Mouse (Mus musculus): ENCODE measurements around the gene Nfia. TPM values are rescaled to one million over a fixed set of nuclear protein-coding genes. Genes with fewer than 3 reads are reported as not detected.

The Nfia gene
- polyA plus RNA-seq, 1 experiment, result 0.09 TPM

GRCm38 (mm10) chr4:97776388-97777080, 4.0 kb downstream of the Nfia start:
- no peak for TF ChIP-seq GATA1 (IDR thresholded peaks at IDR 0.05; ENCODE audit: low read length)

DNA sequence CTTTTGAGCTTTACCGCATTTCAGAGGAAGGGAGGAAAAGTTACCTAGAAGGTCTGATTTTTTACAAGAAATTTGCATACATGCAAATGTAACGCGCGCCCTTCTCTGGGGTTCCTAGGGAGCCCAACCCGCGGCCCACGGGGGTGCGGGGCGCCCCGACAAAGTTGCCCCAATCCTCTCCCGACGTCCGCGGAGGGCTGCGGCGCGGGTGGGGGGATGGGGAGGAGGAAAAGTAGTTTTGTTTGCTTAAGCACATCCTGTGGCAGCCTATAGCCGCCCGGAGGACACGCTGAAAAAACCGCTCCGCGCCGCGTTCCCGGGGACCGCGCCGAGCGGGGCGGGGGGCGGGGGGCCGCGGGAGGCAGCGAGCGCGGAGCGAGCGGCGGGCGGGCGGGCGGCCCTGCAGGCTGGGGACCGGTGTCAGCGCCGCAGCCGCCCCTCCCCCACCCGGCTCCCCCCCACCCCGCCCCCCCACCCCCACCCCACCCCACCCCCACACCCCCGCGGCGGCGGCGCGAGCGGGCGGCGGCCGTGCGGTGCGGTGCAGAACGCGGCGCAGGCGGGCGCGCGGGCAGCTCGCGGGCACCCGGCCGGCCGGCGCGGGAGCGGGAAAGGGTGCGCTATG, 4.7 kb downstream of the Nfia start:
- TF ChIP-seq GATA1 (IDR thresholded peaks at IDR 0.05; ENCODE audit: low read length), result no peak

DNA sequence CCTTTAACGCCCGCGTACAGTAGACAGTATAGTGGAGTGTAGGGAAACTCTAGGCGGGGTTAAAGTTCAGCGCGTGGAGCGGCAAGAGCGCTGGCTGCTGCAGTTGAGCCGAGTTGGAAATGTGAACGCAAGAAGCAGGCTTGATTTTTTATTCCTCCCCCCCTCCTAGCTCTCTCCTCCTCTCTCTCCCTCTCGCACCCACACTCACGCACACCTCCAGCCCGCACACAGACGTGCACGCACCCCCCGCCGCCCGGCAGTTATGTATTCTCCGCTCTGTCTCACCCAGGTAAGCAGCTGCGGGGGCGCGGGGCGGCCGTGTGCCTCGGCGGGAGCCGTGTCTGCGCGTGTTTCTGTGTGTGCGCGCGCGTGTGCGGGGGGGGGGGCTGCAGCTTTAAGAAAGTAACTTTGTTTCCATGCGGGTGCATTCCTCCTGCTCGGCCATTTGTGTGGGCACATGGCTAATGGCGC, 5.2 kb downstream of the Nfia start, which contains the start of gene E130114P18Rik:
Gene E130114P18Rik (minus strand): TSS at position 373 of the 471 bp plus-strand sequence.
- no peak for TF ChIP-seq GATA1 (IDR thresholded peaks at IDR 0.05; ENCODE audit: low read length)

DNA sequence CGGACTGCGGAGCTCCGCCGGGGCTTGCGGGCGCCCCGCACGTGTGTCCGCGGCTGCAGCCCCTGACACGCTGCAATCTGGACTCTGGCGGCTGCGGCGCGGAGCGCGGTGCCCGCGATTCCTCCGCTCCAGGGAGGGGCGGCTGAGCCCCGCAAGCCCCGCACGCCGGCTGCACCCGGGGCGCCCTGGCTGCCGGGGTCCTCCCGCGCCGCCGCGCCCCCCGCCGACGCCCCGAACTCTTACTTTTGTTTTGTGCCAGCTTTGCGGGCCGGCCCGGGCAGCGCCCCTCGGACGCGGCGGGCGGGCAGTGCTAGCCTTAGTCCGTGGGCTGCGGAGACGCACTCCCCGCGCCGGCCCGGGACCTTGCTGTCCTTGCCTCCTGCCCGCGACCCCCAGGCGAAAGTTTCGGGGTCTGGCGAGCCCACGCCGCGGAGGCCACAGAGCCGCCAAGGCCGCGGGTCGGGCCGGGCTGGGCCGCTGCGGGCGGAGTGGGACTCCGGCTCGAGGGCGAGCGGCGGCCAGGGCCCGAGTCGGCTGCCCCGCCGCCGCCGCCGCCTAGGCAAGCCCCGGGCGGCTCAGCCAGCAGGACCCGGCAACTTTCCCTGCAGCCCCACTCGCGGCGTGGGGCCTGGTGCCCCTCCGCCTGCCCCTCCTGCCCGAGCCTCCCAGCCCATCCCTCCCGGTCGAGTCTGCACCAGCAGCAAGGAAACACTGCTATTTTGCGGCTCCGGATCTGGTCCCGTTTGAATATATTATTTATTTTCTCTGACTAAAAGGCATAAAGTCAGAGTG, 5.9 kb downstream of the Nfia start:
- TF ChIP-seq GATA1 (IDR thresholded peaks at IDR 0.05; ENCODE audit: low read length), result no peak

- no peak for TF ChIP-seq GATA1 (IDR thresholded peaks at IDR 0.05; ENCODE audit: low read length)
Observed at GRCm38 (mm10) chr4:97779003-97779930, 6.7 kb downstream of the Nfia start.

DNA sequence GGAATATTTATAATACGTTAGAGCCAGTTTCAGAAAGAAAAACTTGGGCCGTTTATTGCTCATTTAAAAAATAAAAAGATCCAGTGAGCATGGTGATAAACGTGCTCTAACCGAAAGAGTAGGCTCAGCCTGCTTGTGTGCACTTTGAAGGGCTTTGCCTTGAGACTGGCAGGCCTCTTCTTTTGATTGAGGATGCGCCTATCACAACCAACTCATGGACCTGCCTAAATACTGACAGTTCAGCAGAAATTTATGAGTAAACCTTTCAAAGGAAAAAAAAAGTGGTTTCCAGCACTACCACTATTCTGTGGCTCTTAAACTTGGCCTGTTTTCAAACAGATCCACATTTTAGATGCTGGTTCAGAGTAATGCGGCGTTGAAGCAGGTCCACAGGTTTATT, 7.5 kb downstream of the Nfia start:
- TF ChIP-seq GATA1 (IDR thresholded peaks at IDR 0.05; ENCODE audit: low read length), result no peak

DNA sequence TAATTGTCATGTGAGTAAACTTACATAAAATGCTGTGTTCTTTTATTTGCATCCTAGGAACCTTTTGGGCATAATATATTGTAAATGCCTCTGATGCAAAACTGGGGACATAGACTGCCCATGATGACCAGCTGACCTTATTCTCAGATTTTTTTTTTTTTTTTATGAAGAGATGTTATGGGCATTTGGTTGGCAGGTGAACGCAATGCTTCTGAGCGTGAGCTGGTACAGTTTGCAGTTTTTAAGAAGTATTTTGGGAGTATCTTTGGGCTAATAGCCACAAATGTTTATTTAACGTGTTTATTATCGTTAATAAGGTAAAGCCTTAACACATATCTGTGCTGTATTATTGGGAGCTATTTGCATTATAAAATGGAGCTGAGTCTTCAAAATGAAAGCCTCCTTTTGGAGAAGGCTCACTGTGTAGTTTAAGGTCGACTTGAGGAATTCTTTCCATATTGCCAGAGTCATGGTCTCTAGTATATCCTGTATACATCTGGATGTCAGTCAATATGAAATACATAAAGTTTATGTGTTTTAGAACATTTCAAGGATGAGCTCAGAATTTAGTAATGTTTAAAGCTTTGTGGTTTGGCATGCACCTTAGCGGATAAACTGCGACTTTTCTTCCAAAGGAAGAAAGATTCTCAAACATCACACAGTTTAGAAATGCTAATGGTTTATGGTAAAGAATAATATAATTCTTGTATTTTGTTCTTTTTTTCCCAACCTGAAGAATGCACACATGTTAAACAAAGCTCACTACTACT, 8.3 kb downstream of the Nfia start:
- no peak for TF ChIP-seq GATA1 (IDR thresholded peaks at IDR 0.05; ENCODE audit: low read length)

DNA sequence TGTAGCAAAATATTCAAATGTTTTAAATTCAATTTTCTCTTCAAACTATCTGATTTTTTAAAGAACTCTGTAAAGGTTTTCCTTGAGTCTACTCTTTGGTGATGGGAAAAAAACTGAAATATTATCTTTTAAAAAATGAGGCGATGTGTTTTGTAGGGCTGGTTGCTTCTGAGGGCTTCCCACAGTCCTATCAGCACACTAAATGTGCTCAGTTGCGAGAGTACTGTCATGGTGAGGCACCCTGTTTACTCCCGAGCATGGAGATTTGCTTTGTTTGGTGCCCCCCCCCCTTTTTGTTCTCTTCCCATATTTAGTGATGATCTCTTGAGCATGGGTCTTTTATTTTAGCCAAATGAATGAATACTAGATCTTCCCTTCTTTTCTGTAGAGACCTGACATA, 9.5 kb downstream of the Nfia start:
- TF ChIP-seq GATA1 (IDR thresholded peaks at IDR 0.05; ENCODE audit: low read length), result no peak

DNA sequence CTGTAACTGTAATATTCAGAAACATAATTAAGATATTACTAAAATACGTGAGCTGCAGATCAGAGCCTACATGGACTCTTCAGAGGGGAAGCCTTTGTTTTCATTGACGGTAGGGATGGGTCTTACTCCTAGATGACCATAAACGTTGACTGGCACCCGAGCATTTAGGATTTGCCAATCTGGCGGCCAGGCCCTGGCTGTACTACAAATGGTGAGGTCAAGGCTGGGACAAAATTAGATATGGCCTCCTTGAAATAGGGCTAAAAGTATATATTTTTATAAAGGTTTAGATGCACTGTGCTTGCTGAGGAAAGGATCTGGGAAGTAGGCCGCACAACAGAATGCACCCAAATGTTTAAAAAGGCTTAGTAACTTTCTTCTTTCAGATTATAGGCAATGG, 10.0 kb downstream of the Nfia start:
- no peak for TF ChIP-seq GATA1 (IDR thresholded peaks at IDR 0.05; ENCODE audit: low read length)

- TF ChIP-seq GATA1 (IDR thresholded peaks at IDR 0.05; ENCODE audit: low read length), result no peak
Observed at GRCm38 (mm10) chr4:97783073-97783879, 10.7 kb downstream of the Nfia start.

DNA sequence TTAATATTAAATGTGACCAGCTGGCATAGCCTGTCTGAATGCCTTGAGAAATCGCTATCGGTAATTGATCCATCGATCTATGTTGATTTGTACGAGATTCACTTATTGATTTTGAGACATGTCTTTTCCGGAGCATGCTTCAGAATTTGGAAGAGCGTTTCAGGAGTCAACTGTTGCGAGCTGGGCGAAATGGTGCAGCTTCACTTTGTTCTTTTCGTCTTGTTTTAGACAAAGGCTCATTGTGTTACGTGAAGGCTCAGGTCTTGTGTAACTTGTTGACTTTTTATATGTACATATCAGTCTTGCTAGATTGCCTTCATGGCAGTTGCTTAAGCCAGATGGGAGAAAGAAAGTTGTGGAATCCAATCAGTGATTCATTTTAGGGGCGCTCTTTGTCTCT, 11.7 kb downstream of the Nfia start:
- TF ChIP-seq GATA1 (IDR thresholded peaks at IDR 0.05; ENCODE audit: low read length), result no peak

GRCm38 (mm10) chr4:97785547-97786271, 13.2 kb downstream of the Nfia start:
- TF ChIP-seq GATA1 (IDR thresholded peaks at IDR 0.05; ENCODE audit: low read length), result no peak

DNA sequence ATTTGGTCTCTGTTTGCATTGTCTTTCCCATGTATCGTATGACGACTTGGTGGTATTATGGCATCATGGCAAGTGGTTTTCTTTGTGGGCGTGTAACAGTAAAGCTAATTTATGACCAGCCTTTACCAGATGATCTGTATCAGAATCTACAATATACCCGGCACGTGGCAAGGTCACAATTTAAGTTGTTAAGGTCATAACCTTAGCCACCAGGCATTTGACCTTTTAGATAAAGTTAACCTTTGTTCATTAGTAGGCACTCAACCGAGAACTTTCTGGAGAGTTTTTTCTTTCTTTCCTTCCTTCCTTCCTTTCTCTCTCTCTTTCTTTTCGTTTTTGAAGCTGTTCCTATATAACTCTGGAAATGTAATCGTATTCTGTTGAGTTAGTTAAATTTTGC, 14.0 kb downstream of the Nfia start:
- no peak for TF ChIP-seq GATA1 (IDR thresholded peaks at IDR 0.05; ENCODE audit: low read length)

Measured in G1E-ER4 (cell line).